Mouse (Mus musculus) ES-E14 (cell line): Measurements from ENCODE around the gene Rilp. TPM values are rescaled to one million over a fixed set of nuclear protein-coding genes. Genes with fewer than 3 reads are reported as not detected.

Experiments
- DNase-seq: peaks from one replicate; pipeline ENCODE4 v3.0.0-alpha.2; 2013; ENCODE audit warnings: low read depth, low spot score
- H3K27ac ChIP-seq: 2 replicates; pipeline ENCODE4 v1.5.1; 2012; ENCODE audit warnings: low read depth, mild to moderate bottlenecking, low read length, moderate library complexity, mixed read lengths; ENCODE audit not compliant: poor library complexity, insufficient read depth, severe bottlenecking
- H3K36me3 ChIP-seq: 2 replicates; pipeline ENCODE4 v1.6.1; 2012; ENCODE audit warnings: mild to moderate bottlenecking, low read length, moderate library complexity, mixed read lengths; ENCODE audit not compliant: control insufficient read depth, poor library complexity, insufficient read depth, severe bottlenecking
- H3K4me1 ChIP-seq, 2 experiments: fragments of 150-350 bp in 1 of 2; sonication (generic) in 1 of 2; 2 replicates each; pipeline ENCODE4 v1.6.1; 2012; ENCODE audit warnings: low read length in 2 of 2, mild to moderate bottlenecking in 1 of 2, mixed read lengths in 1 of 2; ENCODE audit not compliant: control insufficient read depth in 2 of 2, insufficient read depth in 2 of 2, poor library complexity in 1 of 2
- H3K4me3 ChIP-seq, 2 experiments: fragments of 150-350 bp in 1 of 2; sonication (generic) in 1 of 2; 2 replicates each; pipeline ENCODE4 v1.5.1; 2012; ENCODE audit warnings: low read length in 2 of 2, low read depth in 1 of 2, mild to moderate bottlenecking in 1 of 2, mixed read lengths in 1 of 2; ENCODE audit not compliant: insufficient read depth in 1 of 2, poor library complexity in 1 of 2, severe bottlenecking in 1 of 2
- H3K9ac ChIP-seq: 2 replicates; pipeline ENCODE4 v1.6.1; 2012; ENCODE audit warnings: low read depth, mild to moderate bottlenecking, low read length, mixed read lengths; ENCODE audit not compliant: poor library complexity, insufficient read depth, severe bottlenecking
- H3K9me3 ChIP-seq: fragments of 150-350 bp; sonication (generic); 2 replicates; pipeline ENCODE4 v1.6.1; 2012; ENCODE audit warnings: low read depth, mild to moderate bottlenecking, low read length; ENCODE audit not compliant: control insufficient read depth, insufficient read depth
- CHD2 ChIP-seq: IDR thresholded peaks from 2 replicates; pipeline ENCODE4 v1.6.1; 2014; ENCODE audit warnings: mild to moderate bottlenecking, low read depth, low read length, inconsistent platforms
- HCFC1 ChIP-seq: IDR thresholded peaks from 2 replicates; pipeline ENCODE4 v1.6.1; 2012; ENCODE audit warnings: low read length, inconsistent platforms, borderline replicate concordance; ENCODE audit not compliant: insufficient read depth
- MAFK ChIP-seq: IDR thresholded peaks from 2 replicates; pipeline ENCODE4 v1.6.1; 2014; ENCODE audit warnings: mild to moderate bottlenecking, low read depth, low read length, inconsistent platforms; ENCODE audit not compliant: insufficient read depth
- ZC3H11A ChIP-seq: IDR thresholded peaks from 2 replicates; pipeline ENCODE4 v1.6.1; 2012; ENCODE audit warnings: low read depth, mild to moderate bottlenecking, inconsistent platforms, low read length, borderline replicate concordance
- ZNF384 ChIP-seq: IDR thresholded peaks from 2 replicates; pipeline ENCODE4 v1.6.1; 2012; ENCODE audit warnings: low read depth, low read length, inconsistent platforms
- in situ Hi-C, 2 experiments: fragments of 600-800 bp; cut with MboI; formaldehyde crosslinking; loops; one replicate each; pipeline ENCODE4 v1.15.1; 2025; ENCODE audit warnings: low sequenced_read_pairs in 2 of 2, inconsistent platforms in 1 of 2; ENCODE audit not compliant: unreplicated experiment in 2 of 2
- total RNA-seq: library from RNA; depleted of rRNA; stranded (reverse); fragments of 300-350 nt; gene quantifications from 2 replicates; pipeline ENCODE4 v1.2.3, GENCODE M21; 2012; rRNA removed

Rilp gene
- total RNA-seq, result 0.79 and 0.89 TPM in 2 replicates

DNA sequence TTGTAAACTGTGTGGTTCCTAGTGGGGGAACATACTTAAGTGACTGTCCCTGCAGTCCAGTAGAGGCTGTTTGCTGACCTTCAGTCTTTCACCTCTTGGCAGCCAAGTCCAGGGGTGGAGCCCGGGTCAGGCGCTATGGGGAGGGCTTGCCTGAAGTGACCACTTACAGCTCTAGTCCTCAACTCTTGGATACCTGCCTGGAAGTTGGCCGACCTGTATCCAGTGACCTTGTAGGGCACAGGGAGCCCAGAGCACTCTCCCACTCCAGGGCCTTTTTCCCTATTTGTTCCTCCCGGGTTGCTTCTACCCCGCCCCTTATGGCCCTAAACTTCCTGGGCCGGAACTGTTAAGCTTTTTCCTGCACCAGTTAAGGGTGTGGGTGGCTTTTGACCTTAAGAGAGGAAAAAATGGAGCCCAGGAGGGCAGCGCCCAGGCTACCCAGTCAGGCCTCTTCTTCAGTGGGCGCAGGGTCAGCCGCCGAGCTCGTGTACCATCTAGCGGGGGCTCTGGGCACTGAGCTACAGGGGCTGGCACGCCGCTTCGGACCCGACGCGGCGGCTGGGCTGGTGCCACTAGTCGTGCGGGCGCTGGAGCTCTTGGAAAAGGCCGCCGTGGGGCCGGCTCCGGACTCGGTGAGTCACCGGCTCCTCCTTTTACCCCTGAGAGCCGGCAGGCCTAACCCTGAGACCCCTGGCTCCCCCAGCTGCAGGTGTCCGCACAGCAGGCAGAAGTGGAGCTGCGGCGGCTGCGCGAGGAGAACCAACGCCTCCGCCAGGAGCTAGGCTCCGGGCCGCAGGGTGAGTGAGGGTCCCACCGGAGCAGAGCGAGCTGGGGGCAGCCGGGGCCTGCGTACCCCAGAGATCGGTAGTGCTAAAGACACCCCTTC, at the start of gene Rilp:
Rilp (plus strand) TSS at position 354 of the 886 bp plus-strand sequence.
- peak within 1 kb of the TSS; percentile 67; the same call in 1 of the 2 replicates for H3K9ac ChIP-seq
- peak; percentile 46 for DNase-seq
- peak within 1 kb of the TSS; percentile 74 to 87 for H3K4me3 ChIP-seq
- no peak within 1 kb of the TSS for H3K27ac ChIP-seq
- H3K36me3 ChIP-seq, result peaks cover 31% of the 10 kb centered on the region
- H3K4me1 ChIP-seq, result peaks cover 0 to 10% of the 10 kb centered on the region in 2 experiments; a peak in 1 of 4 replicates
- in situ Hi-C loops, result loop anchor here in 1 of 2 experiments (10.0 kb wide), 1 partner anchor 835 kb away; no protein-coding TSS in a partner anchor
- TF ChIP-seq HCFC1 (no peak), CHD2 (no peak), ZC3H11A (no peak), MAFK (no peak), ZNF384 (no peak)
- H3K9me3 ChIP-seq, result no peaks in the 10 kb centered on the region

DNA sequence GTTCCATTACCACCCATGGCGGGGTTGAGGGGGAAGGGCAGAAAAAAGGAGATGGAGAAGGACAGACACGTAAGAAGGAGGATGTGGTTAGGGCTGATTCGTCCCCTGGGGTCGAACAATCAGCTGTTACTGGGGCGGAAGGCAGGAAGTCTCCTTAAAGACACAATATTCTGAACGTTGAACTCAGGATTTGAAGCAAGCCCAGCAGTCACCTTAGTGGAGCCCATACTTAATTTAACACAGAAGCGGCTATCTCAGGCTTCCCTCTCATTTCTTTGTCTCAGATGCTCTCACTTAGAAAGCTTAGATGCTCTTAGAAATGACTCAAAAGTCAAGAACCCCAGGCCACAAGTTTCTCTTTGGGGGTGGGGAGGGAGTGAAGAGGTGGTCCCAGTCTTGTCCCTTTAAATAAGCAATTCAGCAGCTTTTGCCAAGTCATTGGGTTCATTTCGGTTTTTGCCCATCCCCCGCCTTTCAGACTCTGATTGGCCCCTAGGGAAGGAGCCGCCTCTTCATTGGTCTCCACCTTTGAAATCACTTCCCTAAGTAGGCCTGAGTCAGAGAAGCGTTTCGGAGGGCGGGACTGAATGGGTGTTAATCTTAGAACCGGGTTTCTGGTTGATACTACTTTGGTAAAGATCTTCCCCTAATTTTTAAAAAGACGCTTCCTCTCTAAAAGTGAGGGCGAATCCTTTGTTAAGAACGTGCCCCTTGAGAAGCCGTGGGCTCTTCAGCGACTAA, 49.6 kb upstream of the Rilp start:
- H3K4me1 ChIP-seq, result peaks cover 2 to 9% of the 10 kb centered on the region in 2 experiments; a peak in 3 of 4 replicates
- DNase-seq, result peak; percentile 92
- peak; percentile 64; the same call in 1 of the 2 replicates for TF ChIP-seq HCFC1
- TF ChIP-seq ZC3H11A, result no peak
- TF ChIP-seq ZNF384, result no peak
- TF ChIP-seq MAFK, result peak; percentile 100
- TF ChIP-seq CHD2, result peak; percentile 83
- peak overlapping the region; percentile 82 for H3K9ac ChIP-seq
- in situ Hi-C loops, result no loop called here
- H3K4me3 ChIP-seq, result peak overlapping the region; percentile 69 to 80
- H3K9me3 ChIP-seq, result no peaks in the 10 kb centered on the region
- peak overlapping the region; percentile 95 for H3K27ac ChIP-seq
- no peaks in the 10 kb centered on the region; the same call in 1 of the 2 replicates for H3K36me3 ChIP-seq

DNA sequence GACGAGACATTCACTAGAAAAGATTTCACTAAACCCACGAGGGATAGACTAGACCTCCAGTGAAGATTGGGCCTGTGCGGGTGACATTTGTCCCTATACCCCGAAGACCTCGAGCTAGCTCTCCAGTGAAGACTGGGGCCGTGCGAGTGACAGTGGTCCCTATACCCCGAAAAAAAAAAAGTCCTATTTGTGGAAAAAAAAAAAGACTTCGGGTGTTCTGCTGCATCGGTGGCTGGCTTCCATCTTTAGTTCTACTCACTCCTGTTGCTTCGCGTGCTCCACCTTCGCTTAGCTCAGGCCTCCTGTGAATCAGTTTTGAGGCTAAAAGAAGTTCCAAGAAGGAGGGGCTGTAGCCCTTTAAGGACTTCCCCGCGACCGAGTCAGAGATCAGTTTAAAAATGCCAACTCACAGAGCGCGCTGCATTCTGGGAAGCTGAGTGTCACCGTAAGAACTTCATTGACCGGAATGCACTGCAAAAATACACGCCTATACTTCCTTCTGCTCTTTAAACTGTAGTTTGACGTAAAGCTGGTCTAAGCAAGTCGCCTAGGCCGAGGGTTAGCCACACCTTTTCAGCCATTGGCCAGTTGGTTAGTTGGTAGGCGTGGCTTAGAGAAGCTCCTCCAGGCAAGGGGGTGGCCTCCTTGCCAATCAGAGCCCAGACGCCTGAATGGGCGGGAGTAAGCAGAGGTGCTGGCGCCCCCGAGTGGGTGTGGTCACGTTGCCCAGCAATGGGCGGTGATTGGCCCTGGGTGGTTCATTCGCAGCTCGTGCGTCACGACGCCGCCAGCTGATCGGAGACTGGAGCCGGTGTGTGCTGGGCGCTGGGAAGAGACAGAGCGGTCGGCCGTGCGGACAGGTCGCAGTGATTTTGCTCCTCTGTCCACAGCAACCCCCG, 48.8 kb upstream of the Rilp start, which contains the start of gene Tlcd2:
Tlcd2 (plus strand) TSS at position 872 of the 899 bp plus-strand sequence.
- H3K9me3 ChIP-seq, result no peaks in the 10 kb centered on the region
- H3K36me3 ChIP-seq, result no peaks in the 10 kb centered on the region; the same call in 1 of the 2 replicates
- TF ChIP-seq MAFK (peak; percentile 98), CHD2 (peak; percentile 75; the same call in 1 of the 2 replicates), ZC3H11A (no peak), ZNF384 (peak; percentile 67), HCFC1 (peak; percentile 94)
- in situ Hi-C loops, result no loop called here
- peaks cover 2 to 9% of the 10 kb centered on the region in 2 experiments; a peak in 3 of 4 replicates for H3K4me1 ChIP-seq
- H3K9ac ChIP-seq, result peak within 1 kb of the TSS; percentile 82
- DNase-seq, result peak; percentile 99
- H3K27ac ChIP-seq, result peak within 1 kb of the TSS; percentile 95
- H3K4me3 ChIP-seq, result peak within 1 kb of the TSS; percentile 89 to 93

DNA sequence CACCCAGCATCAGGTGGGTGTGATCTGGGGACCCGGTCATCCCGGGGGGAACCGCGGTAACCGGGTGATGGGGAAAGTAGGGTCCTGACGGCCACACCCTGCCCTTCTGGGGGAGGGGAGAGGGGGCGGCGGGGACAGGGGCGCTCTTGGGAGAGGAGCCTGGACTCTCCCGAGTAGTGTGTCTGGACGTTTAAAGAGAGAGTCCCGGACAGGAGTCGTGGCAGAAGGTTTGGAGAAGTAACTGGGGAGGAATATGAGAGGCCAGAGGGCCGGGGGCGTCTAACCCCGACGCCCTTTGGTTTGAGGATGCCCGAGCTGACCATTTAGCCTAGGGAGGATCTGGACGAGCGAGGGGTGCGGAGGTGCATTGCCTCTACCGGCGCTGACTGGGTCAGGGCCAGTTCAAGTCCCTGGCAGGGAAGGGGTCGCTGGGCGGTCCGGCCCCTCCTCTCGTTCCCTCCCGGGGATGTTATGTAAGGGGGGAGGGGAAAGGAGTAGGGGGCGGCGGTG, 48.1 kb upstream of the Rilp start:
- Histone ChIP-seq H3K9me3 (no peaks in the 10 kb centered on the region), H3K9ac (peak overlapping the region; percentile 78), H3K4me1 (peaks cover 2 to 9% of the 10 kb centered on the region in 2 experiments; a peak in 3 of 4 replicates), H3K4me3 (peak overlapping the region; percentile 89 to 93), H3K36me3 (no peaks in the 10 kb centered on the region; the same call in 1 of the 2 replicates), H3K27ac (peak overlapping the region; percentile 52)
- in situ Hi-C loops, result no loop called here
- TF ChIP-seq ZC3H11A (no peak), ZNF384 (no peak), CHD2 (no peak), MAFK (no peak), HCFC1 (no peak)
- no peak for DNase-seq
